Comparison of ENCODE assay signal across 8 mouse cellular contexts in genomic region chr6:59209299-59209707, GRCm38 (mm10). TPM values are rescaled to one million over a fixed set of nuclear protein-coding genes. Genes with fewer than 3 reads are reported as not detected.
DNase-seq lines count a peak whose midpoint lies in the region; ATAC-seq lines count a peak whose summit lies in the region.

No protein-coding gene starts in this region.

- peak; percentile 24 for DNase-seq in cerebellum, adult 11 months
- no peak for DNase-seq in cerebellum, adult 9-11 months
- peak; percentile 73 for DNase-seq in 416B (ENCODE audit: low read depth)
- DNase-seq in c-Kit-positive CD71-positive TER-119-negative erythroid progenitor cells, embryonic 14.5 days (ENCODE audit: low read depth), result peak; percentile 20
- no peak for DNase-seq in limb, embryonic 10.5 days (ENCODE audit: low spot score)
- DNase-seq in embryo, embryonic 11 days, result no peak

- peak overlapping the region; percentile 90 for H3K9ac ChIP-seq in midbrain, embryonic 13.5 days (replicated peaks)

- H3K27ac ChIP-seq in limb, embryonic 10.5 days, result peak overlapping the region; percentile 94
- peak overlapping the region; percentile 88 for H3K27ac ChIP-seq in midbrain, embryonic 13.5 days

- H3K9me3 ChIP-seq in limb, embryonic 10.5 days (replicated peaks), result no peaks in the 10 kb centered on the region
- H3K9me3 ChIP-seq in midbrain, embryonic 13.5 days, result no peaks in the 10 kb centered on the region

- peaks cover 4% of the 10 kb centered on the region; the same call in 1 of the 2 replicates for H3K4me1 ChIP-seq in limb, embryonic 10.5 days
- peaks cover 7% of the 10 kb centered on the region; the same call in 1 of the 2 replicates for H3K4me1 ChIP-seq in midbrain, embryonic 13.5 days (replicated peaks)

- H3K36me3 ChIP-seq in limb, embryonic 10.5 days, result peaks cover 9% of the 10 kb centered on the region
- H3K36me3 ChIP-seq in midbrain, embryonic 13.5 days, result no peaks in the 10 kb centered on the region

- WGBS in limb, embryonic 10.5 days, result 55% methylated on average over 5 of the region's 5 CpGs
- WGBS in midbrain, embryonic 13.5 days, result 46% methylated on average over 5 of the region's 5 CpGs

- H3K4me3 ChIP-seq in limb, embryonic 10.5 days, result peak overlapping the region; percentile 80
- H3K4me3 ChIP-seq in midbrain, embryonic 13.5 days (replicated peaks), result peak overlapping the region; percentile 80

- peak overlapping the region; percentile 68 for H3K4me2 ChIP-seq in midbrain, embryonic 13.5 days (replicated peaks)

- H3K27me3 ChIP-seq in limb, embryonic 10.5 days (ENCODE audit: low read depth, poor library complexity, severe bottlenecking), result no peaks in the 10 kb centered on the region
- no peaks in the 10 kb centered on the region for H3K27me3 ChIP-seq in midbrain, embryonic 13.5 days

- ATAC-seq in hematopoietic stem cell, adult 5-6 weeks (replicated peaks in 1 of 2; ENCODE audit: insufficient read depth in 1 of 2, low FRiP score in 2 of 2, low TSS enrichment in 1 of 2, low read depth in 1 of 2, poor library complexity in 2 of 2, severe bottlenecking in 2 of 2), result peak; percentile 71 to 88
- ATAC-seq in midbrain, embryonic 13.5 days, result peak; percentile 32

RNA-seq across cellular contexts. Expression of gene Tigd2, which starts 0.6 kb away (rescaled TPM):
- 26.4 and 27.7 TPM in 2 replicates for total RNA-seq in hematopoietic stem cell, adult 5-6 weeks (2017)
- 7.4 and 10.2 TPM in 2 replicates for polyA plus RNA-seq in limb, embryonic 10.5 days (2016; fragmentation: Nextera tagmentation; extraction: Ambion mirVana)
- polyA plus RNA-seq in midbrain, embryonic 13.5 days (2015; fragmentation: Nextera tagmentation; extraction: Ambion mirVana), result 11.1 and 11.5 TPM in 2 replicates

Comparison
In these comparisons a context has a peak if more than half of its experiments do, and no peak if none do; other contexts are left out.
1. DNase-seq: peak in cerebellum, adult 11 months (single experiment), 416B (single experiment) and c-Kit-positive CD71-positive TER-119-negative erythroid progenitor cells, embryonic 14.5 days (single experiment); none in cerebellum, adult 9-11 months (single experiment), limb, embryonic 10.5 days (single experiment) and embryo, embryonic 11 days (single experiment).